Comparison of ENCODE assay signal across 8 mouse cellular contexts in genomic region chr16:16896382-16897055, GRCm38 (mm10). TPM values are rescaled to one million over a fixed set of nuclear protein-coding genes. Genes with fewer than 3 reads are reported as not detected.
DNase-seq lines count a peak whose midpoint lies in the region; ATAC-seq and TF ChIP-seq lines count a peak whose summit lies in the region.

Gene Ppm1f (plus strand): TSS chr16:16896469.

- peaks cover 2% of the 10 kb centered on the region for H3K4me1 ChIP-seq in ES-Bruce4 (ENCODE audit: control insufficient read depth, insufficient read depth, low read length)
- H3K4me1 ChIP-seq in forebrain, embryonic 13.5 days, result peaks cover 23% of the 10 kb centered on the region
- H3K4me1 ChIP-seq in liver, postnatal 0 days (ENCODE audit: insufficient read depth), result peaks cover 31% of the 10 kb centered on the region
- peaks cover 10% of the 10 kb centered on the region for H3K4me1 ChIP-seq in neural tube, embryonic 14.5 days (ENCODE audit: control insufficient read depth, insufficient read depth, low read length)

- H3K4me3 ChIP-seq in ES-Bruce4 (ENCODE audit: low read depth, low read length), result peak within 1 kb of the TSS; percentile 90
- peak within 1 kb of the TSS; percentile 60 for H3K4me3 ChIP-seq in forebrain, embryonic 13.5 days
- H3K4me3 ChIP-seq in liver, postnatal 0 days (ENCODE audit: low read depth, low read length), result peak within 1 kb of the TSS; percentile 63
- peak within 1 kb of the TSS; percentile 51 for H3K4me3 ChIP-seq in neural tube, embryonic 14.5 days (ENCODE audit: low read depth, low read length)

- TF ChIP-seq EP300 in ES-Bruce4 (IDR thresholded peaks at IDR 0.05; ENCODE audit: insufficient read depth, low read depth, low read length), result no peak
- TF ChIP-seq EP300 in liver, postnatal 0 days (IDR thresholded peaks at IDR 0.05; ENCODE audit: low read depth), result no peak

- peak; percentile 82 for ATAC-seq in cerebellum, adult (ENCODE audit: insufficient number of reproducible peaks, low FRiP score, low TSS enrichment)
- ATAC-seq in forebrain, embryonic 13.5 days, result peak; percentile 92
- peak; percentile 95 for ATAC-seq in liver, postnatal 0 days
- ATAC-seq in neural tube, embryonic 14.5 days (ENCODE audit: low read depth), result peak; percentile 94

- peak within 1 kb of the TSS; percentile 67 for H3K4me2 ChIP-seq in forebrain, embryonic 13.5 days
- peak within 1 kb of the TSS; percentile 95 for H3K4me2 ChIP-seq in liver, postnatal 0 days (ENCODE audit: low read depth, low read length)
- peak within 1 kb of the TSS; percentile 95 for H3K4me2 ChIP-seq in neural tube, embryonic 14.5 days (ENCODE audit: low read depth, low read length)

- peaks cover 17% of the 10 kb centered on the region for H3K36me3 ChIP-seq in ES-Bruce4 (ENCODE audit: control insufficient read depth, insufficient read depth, low read length, poor library complexity, severe bottlenecking)
- peaks cover 28% of the 10 kb centered on the region for H3K36me3 ChIP-seq in forebrain, embryonic 13.5 days (ENCODE audit: poor library complexity, severe bottlenecking)
- peaks cover 25% of the 10 kb centered on the region for H3K36me3 ChIP-seq in liver, postnatal 0 days (replicated peaks; ENCODE audit: insufficient read depth, low read length)
- peaks cover 6% of the 10 kb centered on the region for H3K36me3 ChIP-seq in neural tube, embryonic 14.5 days (ENCODE audit: control insufficient read depth, insufficient read depth, low read length)

- peak; percentile 96 to 97 for DNase-seq in heart, postnatal 10 days
- peak; percentile 75 for DNase-seq in large intestine, adult 2 months (ENCODE audit: low read depth, low spot score)
- peak; percentile 96 for DNase-seq in liver, postnatal 0 days
- peak; percentile 96 for DNase-seq in testis, postnatal 10 days (ENCODE audit: low spot score)

- H3K9ac ChIP-seq in ES-Bruce4 (ENCODE audit: low read depth, poor library complexity, severe bottlenecking), result peak within 1 kb of the TSS; percentile 62
- H3K9ac ChIP-seq in forebrain, embryonic 13.5 days, result peak within 1 kb of the TSS; percentile 81
- H3K9ac ChIP-seq in liver, postnatal 0 days (replicated peaks), result peak within 1 kb of the TSS; percentile 72
- peak within 1 kb of the TSS; percentile 53 for H3K9ac ChIP-seq in neural tube, embryonic 14.5 days (replicated peaks; ENCODE audit: low read depth, low read length)

- under 1% methylated on average over 29 of the region's 29 CpGs for WGBS in forebrain, embryonic 13.5 days
- under 1% methylated on average over 29 of the region's 29 CpGs for WGBS in large intestine, adult 2 months
- WGBS in liver, postnatal 0 days (ENCODE audit: insufficient replicate concordance), result under 1% methylated on average over 29 of the region's 29 CpGs
- WGBS in neural tube, embryonic 14.5 days, result 1% methylated on average over 29 of the region's 29 CpGs

- H3K27ac ChIP-seq in ES-Bruce4 (ENCODE audit: insufficient read depth, low read length), result peak within 1 kb of the TSS; percentile 47
- H3K27ac ChIP-seq in forebrain, embryonic 13.5 days, result peak within 1 kb of the TSS; percentile 36
- peak within 1 kb of the TSS; percentile 68 for H3K27ac ChIP-seq in liver, postnatal 0 days (ENCODE audit: low read depth)
- H3K27ac ChIP-seq in neural tube, embryonic 14.5 days (ENCODE audit: low read depth, low read length), result peak within 1 kb of the TSS; percentile 70

- H3K9me3 ChIP-seq in ES-Bruce4 (replicated peaks; ENCODE audit: control insufficient read depth, insufficient read depth, low read length, poor library complexity, severe bottlenecking), result no peaks in the 10 kb centered on the region
- H3K9me3 ChIP-seq in forebrain, embryonic 13.5 days (replicated peaks), result no peaks in the 10 kb centered on the region
- H3K9me3 ChIP-seq in liver, postnatal 0 days (ENCODE audit: low read length), result no peaks in the 10 kb centered on the region
- no peaks in the 10 kb centered on the region for H3K9me3 ChIP-seq in neural tube, embryonic 14.5 days (ENCODE audit: control insufficient read depth, low read length)

- TF ChIP-seq POLR2A in ES-Bruce4 (IDR thresholded peaks at IDR 0.05; ENCODE audit: insufficient read depth, low read length), result peak; percentile 71

- peak; percentile 86 for TF ChIP-seq CTCF in ES-Bruce4 (IDR thresholded peaks at IDR 0.05; ENCODE audit: low read depth, low read length)
- TF ChIP-seq CTCF in liver, postnatal 0 days (IDR thresholded peaks at IDR 0.05; ENCODE audit: low read depth), result peak; percentile 99

- no peaks in the 10 kb centered on the region for H3K27me3 ChIP-seq in ES-Bruce4 (ENCODE audit: control insufficient read depth, insufficient read depth, low read length, poor library complexity, severe bottlenecking)
- no peaks in the 10 kb centered on the region for H3K27me3 ChIP-seq in forebrain, embryonic 13.5 days
- H3K27me3 ChIP-seq in liver, postnatal 0 days (ENCODE audit: insufficient read depth, low read length), result no peaks in the 10 kb centered on the region
- no peaks in the 10 kb centered on the region for H3K27me3 ChIP-seq in neural tube, embryonic 14.5 days (ENCODE audit: control insufficient read depth, insufficient read depth, low read length)

- intact Hi-C loops in heart, postnatal 10 days (cut with DNase I), result loop anchor here (1.0 to 10.0 kb wide), 3 partner anchors 16 to 378 kb away; partner anchors contain the start of genes Tmem191c, Top3b and Vpreb1

RNA-seq across cellular contexts. Expression of gene Ppm1f, which starts in this region (rescaled TPM):
- 26.5 and 27.5 TPM in 2 replicates for polyA plus RNA-seq in ES-Bruce4 (2011; ENCODE audit: insufficient read depth, insufficient read length, low read depth, missing spikeins)
- 22.8 and 26.8 TPM in 2 replicates for polyA plus RNA-seq in forebrain, embryonic 13.5 days (2015; fragmentation: Nextera tagmentation; extraction: Ambion mirVana)
- total RNA-seq in heart, postnatal 10 days (2021), result 10 to 100 TPM; 43.4 to 49.0 TPM
- 4.5 and 5.5 TPM in 2 replicates for polyA plus RNA-seq in large intestine, adult 2 months (2012; rRNA removed)
- polyA plus RNA-seq in liver, postnatal 0 days (2015; fragmentation: Nextera tagmentation; extraction: Ambion mirVana), result 3.3 and 4.5 TPM in 2 replicates
- 16.7 and 24.9 TPM in 2 replicates for polyA plus RNA-seq in neural tube, embryonic 14.5 days (2014; fragmentation: Nextera tagmentation; extraction: Ambion mirVana)

Comparison
In these comparisons a context has a peak if more than half of its experiments do, and no peak if none do; other contexts are left out.
1. Peak in every context shown above with its lines: DNase-seq, ATAC-seq, H3K4me3 ChIP-seq and H3K27ac ChIP-seq.